Mouse (Mus musculus) heart, postnatal 4 days (tissue): ENCODE data around the gene Riox2. TPM values are rescaled to one million over a fixed set of nuclear protein-coding genes. Genes with fewer than 3 reads are reported as not detected.
"Not testable (repeated sequence)": the region's sequence is repeated elsewhere in the genome, so short reads cannot be mapped to it uniquely, and the experiment has no call there.

Experiments used
- DNase-seq: peaks from one replicate; pipeline ENCODE4 v3.0.0; 2021
- total RNA-seq, 2 experiments: library from RNA; stranded (reverse); gene quantifications; 2 replicates each; pipeline ENCODE4 v1.2.3; 2021

The Riox2 gene
- 10 to 100 TPM; 14.2 to 15.1 TPM for total RNA-seq

DNA sequence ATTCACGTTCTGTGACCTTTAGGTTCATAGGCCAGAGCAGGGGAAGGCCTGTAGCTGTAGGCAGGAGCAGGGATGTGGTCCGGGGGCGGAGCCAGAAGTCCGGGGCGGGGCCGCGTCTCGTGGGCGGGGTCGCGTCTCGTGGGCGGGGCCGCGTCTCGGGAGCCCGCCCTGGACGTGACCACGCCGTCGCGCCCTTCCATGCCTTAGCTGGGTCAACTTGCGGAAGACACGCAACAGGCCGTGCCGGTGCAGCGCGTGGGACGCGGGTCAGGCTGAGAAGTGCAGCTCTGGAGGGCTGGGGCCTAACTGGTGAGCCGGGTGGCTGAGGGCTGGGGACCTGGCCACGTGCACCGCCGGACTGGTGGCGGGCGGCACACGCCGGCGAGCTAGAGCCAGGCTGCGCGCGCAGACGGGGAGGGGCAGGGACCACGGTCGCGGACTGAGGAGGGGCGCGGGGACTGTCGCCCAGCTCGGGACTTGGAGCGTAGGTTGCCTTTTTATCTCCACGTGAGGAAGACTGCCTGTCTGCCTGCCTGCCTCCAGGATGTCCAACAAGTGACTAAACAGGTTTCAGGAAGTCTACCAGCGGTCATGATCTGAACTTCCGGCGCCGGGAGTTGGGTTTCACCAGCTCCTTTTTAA is at the start of gene Riox2:
Riox2 (plus strand) TSS at position 139 of the 642 bp plus-strand sequence.
- peak; percentile 89 for DNase-seq

DNA sequence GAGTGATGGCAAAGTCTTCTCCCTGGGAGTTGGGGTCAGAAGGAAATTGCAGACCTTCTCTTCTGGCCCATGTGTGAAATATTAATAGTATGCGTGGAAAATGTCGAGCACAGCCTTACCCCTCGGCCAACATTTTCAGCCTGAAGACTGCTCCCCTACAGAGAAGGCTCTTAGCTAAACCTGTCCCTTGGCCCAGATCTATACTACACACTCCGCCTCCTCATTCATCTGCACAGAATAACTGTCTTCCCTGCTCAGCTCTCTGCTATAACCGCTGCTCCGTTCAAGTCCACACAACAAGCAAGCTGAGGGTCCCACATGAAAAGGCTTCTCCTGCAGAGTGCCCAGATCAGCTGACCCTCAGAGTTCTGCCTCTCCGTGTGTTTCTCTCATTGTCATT is 43.6 kb upstream of the Riox2 start:
- no peak for DNase-seq

DNA sequence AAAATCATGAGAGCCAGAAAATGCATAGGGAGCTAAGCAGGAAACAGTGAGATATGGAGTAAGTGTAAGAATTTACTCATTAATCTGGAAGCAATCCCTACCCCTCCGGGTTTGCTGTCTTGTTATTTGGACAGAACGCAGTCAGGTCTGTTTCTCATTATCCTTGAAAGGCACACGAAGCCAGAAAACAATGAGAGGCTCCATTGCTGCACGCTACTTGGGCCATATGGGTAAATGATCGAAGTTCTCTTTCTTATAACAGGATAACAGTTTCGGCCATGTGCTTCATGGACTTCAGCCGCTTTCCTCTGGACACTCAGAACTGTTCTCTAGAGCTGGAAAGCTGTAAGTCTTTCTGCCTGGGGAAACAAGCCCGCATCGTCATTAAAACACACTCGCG is 38.4 kb upstream of the Riox2 start:
- DNase-seq = no peak

DNA sequence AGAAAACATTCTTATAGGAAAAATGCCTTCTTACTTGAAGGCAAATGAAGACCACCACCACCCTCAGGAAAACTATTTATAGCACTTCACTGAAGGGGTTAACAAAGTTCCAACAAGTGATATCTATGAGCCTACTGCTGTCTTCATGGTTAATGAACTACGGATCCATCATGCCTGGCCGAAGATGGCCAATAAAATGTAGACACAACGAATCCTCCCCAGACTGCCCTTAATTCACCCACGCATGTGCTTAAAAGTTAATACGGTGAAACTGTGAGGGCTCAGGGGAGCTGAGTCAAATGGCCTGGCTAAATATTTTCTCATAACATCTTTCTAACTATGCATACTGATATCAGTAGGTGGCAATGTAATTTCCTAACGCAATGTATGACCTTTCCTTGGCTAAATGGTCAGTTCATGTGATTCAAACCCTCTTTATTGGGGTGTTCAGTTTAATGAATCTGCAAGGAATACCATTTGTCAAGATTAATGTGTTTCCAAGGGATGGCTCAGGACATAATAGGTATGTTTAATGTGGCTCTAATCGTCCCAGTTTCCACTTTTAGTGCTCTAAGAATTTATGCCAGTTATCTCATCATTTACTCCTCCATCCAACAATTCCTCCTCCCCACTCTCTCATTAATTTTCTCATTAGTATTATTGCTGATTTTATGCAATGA is 26.6 kb upstream of the Riox2 start:
- no peak for DNase-seq

DNA sequence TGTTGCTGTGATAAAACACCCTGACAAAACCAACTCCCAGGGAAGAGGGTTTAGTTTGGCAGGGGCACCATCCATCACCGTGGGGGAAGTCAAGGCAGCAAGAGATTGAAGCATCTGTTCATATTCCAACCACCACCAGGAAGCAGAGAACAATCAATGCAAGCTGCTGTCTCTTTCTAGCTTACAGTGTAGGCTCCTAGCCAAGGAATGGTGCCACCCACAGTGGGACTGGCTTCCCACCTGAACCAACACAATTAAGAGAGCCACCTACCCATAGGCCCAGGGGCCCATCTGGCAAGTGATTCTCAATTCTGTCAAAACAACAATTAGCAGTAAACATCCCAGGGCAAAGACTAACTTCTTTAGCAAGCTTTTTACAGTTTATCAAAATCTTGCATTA is 23.4 kb upstream of the Riox2 start:
- DNase-seq = no peak

DNA sequence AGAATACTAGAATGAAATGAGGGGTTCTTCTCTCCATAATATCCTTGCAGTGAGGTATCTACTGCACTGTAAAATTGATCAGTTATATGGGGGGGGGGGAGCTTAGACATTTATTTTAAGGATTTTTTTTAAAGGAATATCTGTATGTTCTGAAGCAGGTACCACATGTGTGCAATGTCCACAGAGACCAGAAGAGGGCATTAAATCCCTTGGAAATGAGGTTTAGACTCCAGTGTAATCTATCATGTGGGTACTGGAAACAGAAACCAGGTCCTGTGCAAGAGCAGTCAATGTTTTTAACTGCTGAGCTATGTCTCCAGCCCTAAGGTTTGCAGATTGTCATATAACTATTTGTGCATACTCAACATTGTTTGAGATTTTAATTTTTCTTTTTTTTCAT is 22.5 kb upstream of the Riox2 start:
- DNase-seq = no peak

DNA sequence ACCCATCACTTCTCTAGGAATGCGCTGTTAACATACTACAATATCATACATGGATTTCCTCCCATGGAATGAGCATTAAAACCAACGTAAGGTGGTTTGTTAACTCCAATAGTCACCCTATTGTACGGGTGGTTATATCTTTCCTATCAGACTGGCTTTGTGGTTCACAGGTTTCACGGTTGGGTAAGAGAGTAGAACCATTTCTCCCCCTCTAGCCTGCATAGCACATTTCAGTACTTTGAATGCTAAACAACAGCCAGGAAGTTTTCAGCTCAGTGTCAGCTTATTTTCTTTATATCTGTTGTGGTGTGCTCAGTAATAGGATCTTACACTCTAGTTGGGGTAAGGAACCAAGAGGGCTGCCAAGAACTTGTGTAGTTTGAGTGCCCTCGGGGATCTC is 19.8 kb upstream of the Riox2 start:
- no peak for DNase-seq

DNA sequence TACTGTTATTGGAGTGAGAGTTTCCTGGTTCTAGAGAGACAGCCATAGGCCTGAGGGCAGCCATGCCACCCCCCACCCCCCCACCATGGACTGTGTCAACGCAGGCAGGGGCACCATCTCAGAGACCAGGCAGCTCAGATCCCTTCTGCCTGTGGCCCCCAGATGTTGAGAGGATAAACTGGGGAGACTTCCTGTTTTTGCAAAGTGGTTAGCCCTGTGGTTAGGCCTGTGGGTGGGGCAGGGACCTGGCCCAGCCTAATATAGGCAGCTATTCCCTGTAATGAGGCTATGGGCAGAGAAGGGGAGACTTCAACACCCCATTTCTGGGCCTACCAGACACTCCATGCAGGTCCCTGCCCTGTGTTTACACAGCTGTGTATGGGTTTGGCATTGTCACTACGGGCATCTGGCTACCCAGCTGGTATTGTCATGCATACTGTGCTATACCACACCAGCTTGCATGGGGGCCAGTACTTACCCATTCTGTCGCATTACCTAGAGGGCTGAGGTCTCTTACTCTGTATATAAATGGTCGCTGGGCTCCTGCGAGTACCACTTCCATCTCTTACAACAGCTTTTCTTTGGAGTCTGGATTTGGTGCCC is 12.2 kb upstream of the Riox2 start:
- not testable (repeated sequence) for DNase-seq

DNA sequence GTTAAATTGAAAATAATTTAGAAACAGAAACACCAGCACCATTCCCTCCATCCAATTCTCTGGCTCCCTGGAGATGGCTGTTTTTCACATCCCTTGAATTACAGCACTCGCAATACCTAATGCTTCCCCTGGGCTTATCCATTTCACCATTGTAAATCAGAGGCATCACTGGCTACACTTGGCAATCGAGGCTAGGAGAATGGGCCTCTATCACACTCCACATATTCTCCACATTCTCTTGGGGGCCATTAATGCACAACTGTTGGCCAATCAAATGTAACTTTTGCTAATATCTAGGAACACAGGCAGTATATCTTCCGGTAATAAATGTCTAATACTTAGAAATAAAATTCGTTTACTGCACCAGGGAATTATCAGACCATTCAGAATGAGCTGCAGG is 8.0 kb upstream of the Riox2 start:
- no peak for DNase-seq

DNA sequence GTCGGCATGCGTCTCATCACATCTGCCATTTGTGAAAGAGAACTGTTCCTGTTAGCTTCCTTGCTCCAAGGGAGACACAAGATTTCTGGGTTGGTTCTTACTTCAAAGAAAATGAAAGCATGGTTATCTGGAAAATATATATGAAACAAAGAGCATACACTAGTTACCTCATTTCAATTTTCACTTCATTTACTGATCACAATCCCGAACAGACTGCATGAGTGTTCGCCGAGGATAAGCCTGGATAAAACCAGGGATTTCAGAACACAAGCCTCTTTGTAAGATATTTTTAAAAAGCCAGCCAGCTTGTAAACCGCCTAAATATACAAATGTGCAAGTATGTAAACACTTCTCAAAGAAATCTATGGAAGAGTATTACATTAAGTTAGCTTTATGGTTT is 7.6 kb upstream of the Riox2 start:
- DNase-seq = no peak

DNA sequence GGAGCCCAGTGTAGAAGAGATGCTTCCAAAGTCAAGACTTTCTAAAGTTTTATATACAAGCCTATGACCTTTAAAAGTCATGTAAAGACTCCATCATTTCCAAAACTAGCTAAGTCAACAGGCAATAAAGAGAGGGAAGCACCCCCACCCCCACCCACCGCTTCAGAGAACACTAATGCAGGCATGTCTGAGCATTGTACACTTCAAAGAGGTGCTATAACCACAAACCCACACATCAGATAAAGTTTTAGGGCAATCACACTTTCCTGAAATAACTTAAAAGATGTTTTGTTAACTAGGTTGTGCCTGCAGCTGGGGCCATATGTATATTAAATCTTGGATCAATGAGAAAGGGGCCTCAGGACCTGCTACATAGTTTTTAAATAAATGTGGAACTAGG is 1.7 kb upstream of the Riox2 start:
- no peak for DNase-seq

DNA sequence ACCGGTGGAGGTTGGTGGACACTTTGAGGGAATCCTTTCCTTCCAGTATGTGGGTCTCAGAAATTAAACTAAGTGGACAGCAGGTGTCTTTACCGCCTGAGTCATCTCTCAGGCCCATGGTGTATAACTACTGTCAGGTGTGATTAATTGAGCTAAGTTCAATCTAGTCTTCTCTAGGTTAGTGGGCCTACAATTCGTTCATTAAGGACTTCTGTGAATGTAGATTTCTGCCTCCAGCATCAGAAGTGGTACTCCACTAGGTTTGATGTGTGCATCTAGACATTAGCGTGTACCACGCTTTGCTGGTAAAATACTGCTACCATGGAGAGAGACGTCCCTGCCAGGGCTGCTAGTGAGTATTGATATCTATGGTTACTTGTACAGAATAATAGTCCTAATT is 971 bp downstream of the Riox2 start:
- DNase-seq = no peak

DNA sequence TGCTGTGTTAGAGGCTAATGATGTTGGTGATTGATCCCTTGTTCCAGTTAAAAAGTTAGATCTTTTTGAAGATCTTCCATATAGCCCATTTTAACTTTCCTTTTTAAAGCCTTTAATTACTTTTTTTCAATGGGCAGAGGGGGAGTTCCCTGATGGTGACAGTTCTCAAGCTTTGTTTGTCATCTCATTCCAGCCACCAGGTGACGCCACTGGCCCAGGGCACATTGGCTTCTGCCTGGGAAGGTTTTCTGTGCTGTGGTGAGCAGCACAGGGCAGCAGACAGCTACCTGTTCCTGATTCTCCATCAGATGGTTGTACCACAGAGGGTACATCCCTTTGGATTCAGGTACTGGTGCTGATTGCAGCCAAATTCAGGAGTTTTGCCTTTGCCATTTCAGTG is 3.2 kb downstream of the Riox2 start:
- DNase-seq = peak; percentile 82

DNA sequence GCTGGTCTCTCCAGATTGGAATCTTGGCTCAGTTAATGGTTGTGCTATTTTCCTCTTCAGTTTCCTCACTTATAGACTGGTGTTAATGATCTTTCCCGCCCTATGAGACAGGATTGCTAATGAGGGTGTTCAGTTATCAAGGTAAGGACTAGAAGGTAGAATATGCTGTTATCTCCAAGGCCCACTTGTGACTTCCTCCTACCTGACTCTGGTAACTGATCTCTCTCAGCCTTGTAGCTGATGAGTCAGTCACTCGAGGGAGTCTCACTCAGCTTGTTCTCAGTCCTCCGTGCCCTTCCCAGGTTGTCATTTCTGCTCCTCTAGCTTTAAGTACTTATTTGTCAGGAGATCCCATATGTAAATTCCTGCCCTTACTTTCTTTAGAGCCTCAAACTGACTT is 6.4 kb downstream of the Riox2 start:
- no peak for DNase-seq

DNA sequence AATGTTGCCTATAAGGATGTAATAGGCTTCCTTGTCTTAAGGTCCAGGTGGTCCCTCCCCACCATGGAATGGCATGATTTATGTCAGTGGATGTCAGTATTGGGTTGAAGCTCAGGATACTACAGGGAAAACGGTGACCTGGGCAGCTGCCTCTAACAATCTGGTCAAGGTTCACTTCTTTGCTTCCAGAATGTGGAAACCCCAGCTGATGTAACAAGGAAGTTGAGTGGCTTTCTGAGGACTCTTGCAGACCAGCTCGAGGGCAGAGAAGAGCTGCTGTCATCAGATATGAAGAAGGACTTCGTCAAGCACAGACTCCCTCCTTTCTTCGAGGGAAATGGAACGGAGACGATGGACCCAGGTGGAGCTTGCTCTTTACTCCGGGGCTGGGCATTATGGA is 15.7 kb downstream of the Riox2 start:
- DNase-seq = no peak

DNA sequence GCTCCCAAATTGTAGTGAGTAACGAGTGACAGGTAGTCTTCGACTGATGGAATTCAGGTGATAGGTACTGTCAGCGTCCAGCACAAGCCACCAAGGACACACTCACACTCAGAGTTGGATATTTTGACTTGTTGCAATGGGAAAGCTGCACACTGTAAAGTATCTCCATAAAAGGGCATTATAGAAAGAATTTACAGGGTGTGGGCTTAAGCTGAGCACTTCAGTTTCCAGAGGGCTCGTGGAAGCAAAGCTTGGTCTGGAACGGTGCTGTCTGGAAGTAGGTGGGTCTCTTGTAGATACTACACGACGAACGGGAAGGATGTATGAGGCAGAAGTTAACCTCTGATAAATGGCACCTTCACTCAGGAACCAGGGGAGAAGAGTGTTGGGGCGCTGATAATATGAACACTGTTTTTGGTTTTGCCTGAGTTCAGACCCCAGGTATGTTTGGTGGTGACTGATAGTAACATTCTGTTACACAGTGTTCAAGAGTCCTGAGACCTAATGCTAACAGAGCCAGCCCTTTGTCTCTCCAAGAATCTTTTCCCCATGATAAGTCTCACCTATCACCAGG is 16.5 kb downstream of the Riox2 start:
- no peak for DNase-seq

DNA sequence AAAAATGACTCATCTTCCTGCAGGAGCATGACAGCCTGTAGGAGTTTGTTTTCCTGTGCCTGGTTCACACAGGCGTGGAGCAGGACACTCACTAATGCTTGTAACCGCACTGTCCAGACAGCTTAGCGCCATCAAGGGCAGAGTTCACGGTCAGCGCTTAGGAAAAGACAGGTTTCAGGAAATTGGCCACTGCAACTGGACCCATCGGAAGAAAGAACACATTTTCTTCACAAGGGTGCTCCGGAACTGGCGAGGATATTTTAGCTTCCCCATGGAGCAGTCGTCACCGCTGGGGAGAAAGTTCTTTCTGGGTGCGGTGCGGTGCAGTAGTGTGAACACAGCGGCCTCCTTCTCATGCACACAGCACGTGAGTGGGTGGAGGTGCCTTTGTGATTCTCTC is 21.6 kb downstream of the Riox2 start:
- no peak for DNase-seq

DNA sequence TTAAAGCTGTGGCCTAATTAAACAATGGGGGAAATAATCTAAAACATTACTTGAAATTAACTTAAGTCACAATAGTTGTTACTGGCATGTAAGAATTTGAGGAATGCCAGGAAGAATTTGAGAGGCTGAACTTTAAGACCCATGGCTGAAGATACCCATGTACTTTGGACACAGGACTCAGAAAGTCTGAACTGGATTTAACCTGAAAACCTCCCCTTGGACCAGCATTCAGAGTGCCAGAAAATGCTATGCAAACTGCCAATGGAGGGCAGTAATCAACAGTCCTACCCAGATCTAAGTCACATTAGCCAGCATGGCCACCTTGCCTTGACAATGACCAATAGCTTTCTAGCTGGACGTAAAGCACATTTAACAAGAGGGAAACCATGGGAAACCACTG is 26.4 kb downstream of the Riox2 start:
- no peak for DNase-seq

DNA sequence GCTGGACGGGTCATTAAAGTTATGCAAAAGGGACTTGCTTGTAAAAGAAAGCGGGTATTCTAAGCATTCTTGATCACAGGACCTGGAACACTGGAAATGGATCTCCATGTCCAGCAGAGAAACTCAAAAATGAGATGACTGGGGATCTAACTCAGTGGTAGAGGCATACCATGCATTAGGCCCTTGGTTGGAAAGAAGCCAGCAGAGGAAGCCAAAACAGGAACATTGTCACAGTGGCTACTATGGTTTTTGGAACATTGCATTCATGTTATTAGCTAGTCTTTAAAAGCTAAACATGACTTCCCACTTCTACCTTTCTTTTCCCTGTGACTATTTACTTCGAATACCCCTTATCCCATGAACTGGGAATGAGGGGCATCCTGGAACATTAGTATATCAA is 27.6 kb downstream of the Riox2 start:
- DNase-seq = no peak

DNA sequence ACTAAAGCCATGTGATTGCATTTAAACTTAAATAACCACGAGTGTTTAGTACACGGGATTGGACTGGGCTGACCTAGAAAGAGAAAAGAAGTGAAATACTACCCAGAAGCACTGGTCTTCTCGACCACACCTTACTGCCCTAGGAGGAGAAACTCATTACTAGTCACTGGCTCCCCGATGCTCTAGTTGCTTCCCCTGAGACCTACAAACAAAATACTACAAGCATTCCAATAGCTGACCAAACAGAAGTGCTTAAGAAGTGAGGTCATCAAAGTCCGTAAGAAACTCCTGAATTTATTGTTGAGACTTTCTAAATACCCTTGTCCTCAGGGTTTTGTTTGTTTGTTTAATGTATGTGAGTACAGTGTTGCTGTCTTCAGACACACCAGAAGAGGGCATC is 38.3 kb downstream of the Riox2 start:
- no peak for DNase-seq

DNA sequence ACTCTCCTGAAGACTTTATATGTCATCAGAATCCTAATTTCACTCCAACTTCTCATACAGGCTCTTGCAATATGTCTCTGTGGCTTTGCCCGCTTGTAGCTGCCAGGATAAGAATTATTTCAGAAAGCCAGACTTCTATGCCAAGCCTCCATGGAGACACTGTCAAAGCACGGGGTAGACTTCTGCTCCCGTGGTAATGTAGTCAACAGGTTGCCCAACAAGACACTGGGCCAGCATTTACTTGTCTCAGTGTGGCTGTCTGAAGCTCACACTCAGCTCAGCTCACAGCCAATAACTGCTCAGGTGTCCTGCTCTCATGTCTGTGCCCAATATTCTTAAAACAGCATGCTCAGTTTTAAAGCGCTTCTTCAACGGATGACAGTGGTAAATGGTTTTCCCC is 43.6 kb downstream of the Riox2 start:
- no peak for DNase-seq

DNA sequence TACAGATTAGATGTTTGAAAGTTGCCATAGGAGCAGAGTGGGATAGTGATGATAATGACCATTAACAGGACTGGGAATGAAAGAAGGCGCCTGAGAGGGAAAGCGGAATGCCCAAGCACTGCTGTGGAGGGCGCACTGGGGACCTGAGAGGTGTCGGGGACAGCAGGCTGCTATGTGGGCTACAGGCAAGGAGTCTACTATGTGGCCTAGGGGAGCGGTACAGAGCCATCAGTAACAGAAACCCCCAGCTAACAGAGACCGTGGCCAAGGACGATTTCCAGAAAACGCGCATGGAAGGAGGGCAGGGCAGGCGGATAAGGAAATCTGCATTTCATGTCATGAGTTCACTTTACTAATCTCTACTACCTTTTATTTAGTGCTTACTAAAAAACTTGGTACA is 45.4 kb downstream of the Riox2 start:
- DNase-seq = peak; percentile 36

DNA sequence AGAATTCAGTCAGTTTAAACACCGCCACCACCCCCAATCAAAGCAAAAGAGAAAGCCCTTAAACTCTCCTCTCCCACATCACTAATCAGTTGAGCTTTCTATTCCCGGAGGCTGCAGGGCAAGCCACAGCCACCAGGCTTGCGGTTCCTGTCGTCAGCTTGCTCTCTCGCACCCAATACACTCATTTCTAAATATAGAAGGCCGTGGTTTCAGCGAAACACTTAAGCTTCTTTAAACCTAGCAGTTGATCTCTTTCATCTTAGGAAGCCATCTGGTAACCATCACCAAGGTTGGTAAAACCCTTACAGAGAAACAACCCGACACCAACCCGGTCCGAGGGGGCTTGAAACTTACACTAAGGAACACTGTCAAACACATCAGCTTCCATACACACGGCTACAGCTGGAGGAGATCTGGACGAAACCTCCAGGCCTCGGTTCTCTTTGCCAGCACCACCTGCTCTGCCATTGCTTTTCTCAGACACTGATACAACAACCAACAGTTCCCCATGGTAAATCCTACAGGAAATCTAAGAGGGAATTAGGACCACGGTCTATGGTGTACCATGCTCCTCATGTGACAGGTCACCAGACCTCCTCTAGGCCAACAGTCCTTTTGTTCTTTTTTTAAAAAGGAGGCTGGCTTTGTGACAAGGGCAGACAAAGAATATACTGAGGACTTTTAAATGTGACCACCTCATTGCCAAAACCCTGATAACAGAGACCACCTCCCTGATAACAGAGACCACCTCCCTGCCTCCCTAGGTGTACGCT is 46.1 kb downstream of the Riox2 start:
- peak; percentile 58 for DNase-seq
